Mouse (Mus musculus): ENCODE data around the gene Mamdc4.
A peak's percentile ranks its signal among the peaks of the same experiment; 100 is the strongest.

Mamdc4 gene

DNA sequence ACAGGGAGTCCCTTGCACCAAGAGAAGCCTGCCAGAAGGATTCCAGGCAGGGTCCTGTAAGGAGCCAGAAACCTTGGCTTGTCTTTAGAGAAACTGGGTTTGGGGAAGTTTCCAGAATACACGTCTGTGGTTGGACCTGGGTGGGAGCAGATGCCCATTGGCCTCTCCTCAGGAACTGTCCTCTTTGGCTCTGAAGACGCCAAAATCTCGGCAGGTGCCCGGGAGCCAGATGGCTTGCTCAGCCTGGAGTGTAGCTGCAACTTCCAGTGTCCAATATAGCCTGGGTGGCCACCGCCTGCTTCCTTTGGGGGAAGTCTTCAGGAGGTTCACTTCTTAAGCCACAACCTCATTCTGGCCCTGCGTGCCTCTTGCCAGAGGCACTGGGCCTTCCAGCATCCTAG is 7.3 kb upstream of the Mamdc4 start:
- peak; percentile 89 for DNase-seq

DNA sequence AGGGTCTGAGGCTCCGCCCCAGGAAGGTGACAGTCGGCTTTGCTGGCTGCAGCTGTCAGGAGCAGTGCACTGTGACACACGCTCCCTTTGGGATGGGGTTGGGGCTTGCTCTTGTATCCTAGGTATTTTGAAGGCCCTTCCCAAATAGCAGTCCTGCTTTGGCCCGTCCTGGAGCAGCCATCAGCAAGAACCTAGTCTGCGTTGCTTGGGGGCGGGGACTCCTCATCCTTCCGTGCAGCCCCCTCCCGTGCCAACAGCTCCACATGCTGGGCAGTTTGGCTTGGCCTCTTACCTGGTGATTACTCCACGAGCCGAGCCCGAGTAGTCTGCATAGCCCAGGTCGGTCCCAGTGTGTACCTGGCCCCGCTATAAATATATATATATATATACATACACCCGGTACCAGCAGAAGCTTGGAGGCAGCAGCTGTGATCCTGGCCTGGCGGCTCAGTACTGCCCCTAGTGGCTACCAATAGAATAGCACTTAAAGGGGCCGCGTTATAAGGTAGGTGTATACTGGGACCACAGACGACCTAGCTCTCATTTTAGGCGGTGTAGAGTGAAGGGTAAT is 6.7 kb upstream of the Mamdc4 start, which contains the start of gene Ajm1:
Gene Ajm1 (minus strand): TSS at position 464 of the 571 bp plus-strand sequence.
- DNase-seq, result peak; percentile 86

DNA sequence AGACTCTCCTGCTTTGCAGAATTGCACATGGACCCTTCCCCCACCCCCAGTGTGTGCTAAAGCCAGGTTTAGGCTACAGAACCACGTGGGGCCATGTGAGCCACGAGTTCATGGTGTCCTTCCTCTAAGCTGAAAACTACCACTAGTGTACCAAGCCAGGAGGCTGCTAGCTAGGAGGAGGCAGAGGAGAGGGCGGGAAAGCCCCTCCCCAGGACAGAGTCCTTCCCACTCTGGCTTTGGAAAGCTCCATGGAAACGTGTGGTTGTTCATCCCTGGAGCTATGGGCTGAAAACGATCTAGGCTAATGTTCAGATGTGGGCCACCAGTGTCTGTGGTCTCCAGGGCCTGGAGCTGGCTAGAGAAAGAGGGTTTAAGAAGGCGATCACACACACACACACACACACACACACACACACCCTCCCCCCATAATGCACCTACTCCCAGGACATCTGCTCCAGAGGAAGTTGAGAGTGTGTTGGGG is 6.0 kb upstream of the Mamdc4 start:
- peak; percentile 52 for DNase-seq

- peak; percentile 84 for DNase-seq
Measured at GRCm38 (mm10) chr2:25579737-25580460, 5.3 kb upstream of the Mamdc4 start.

- DNase-seq, result peak; percentile 66
Measured at GRCm38 (mm10) chr2:25578796-25579736, 4.4 kb upstream of the Mamdc4 start.

- DNase-seq, result peak; percentile 60
Measured at GRCm38 (mm10) chr2:25577951-25578795, 3.5 kb upstream of the Mamdc4 start.

- DNase-seq, result peak; percentile 54
Measured at GRCm38 (mm10) chr2:25576965-25577891, 2.6 kb upstream of the Mamdc4 start.

DNA sequence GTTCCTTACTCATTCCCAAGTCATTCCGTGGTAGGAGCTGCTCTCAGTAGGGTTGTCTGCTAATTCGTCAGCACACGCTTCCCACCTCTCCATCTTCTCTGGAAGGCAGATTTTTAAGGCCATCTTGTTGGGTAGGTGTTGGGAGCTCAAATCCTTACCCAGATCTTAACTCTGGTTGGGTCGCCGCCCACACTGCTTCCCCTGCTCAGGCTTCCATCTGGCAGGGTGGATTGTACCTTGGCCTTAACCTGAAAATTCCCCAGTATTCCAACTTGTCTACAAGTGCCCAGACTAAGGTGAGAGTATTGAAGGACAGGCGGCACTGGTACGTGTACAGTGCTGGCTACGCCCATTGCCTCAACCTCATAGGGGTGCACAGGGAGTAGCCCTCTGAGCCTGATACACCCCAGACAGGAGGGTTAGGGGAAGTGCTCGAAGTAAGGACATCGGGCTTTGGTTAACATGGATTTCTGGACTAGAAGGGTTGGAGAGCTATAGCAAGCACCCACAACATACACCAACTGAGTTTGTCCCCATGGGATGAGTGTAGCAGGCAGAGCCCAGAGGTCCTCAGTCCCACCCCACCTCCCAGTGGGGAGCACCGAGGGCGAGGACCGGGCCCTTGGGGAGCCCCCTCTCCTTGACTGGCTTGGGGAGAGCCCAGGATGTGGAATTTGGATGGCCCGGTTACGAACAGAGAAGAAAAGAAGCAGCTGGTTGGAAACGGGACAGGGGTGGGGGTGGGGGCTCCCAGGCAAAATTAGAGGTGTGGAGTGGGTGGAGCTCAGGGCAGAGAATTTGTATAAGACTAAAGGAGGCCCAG is 1.6 kb upstream of the Mamdc4 start:
- DNase-seq, result peak; percentile 48

GRCm38 (mm10) chr2:25575432-25576027 is 885 bp upstream of the Mamdc4 start:
- peak; percentile 69 for DNase-seq

DNA sequence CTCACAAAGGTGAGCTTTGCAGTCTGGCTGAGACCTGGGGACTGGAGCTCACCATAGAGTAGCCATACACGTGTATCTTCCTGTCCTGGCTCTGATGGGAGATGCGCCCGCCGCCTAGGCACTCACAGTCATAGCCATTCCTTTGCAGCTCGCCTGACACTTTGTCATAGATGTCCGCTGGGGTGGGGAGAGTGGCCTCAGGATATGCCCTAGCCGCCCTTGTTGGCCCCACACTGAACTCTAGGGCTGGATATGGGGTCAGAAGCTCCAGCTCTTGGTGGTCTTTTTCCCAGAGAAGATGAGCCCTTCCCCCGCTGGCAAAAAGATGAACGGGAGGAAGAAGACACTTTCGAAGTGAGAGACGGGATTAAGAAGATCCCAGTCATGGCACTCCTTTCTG is 509 bp downstream of the Mamdc4 start:
- DNase-seq, result no peak

DNA sequence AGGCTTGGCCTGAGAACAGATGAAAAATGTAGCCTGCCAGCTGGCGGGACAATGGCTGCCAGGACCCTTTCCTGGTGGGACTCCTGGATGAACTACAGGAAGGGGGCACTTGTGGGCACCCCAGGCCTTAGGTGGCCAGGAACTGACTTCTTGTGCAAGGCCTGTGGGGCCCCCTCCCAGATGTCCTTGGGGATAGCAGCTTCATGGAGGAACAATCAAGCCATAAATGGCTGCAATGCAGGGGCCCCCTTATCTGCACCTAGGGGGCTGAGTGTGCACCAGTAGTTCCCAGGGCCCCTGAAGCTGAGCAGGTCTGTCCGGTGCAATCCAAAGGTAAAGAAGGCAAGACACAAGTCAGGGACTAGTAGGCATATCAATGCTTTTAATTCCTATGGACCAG is 1.6 kb downstream of the Mamdc4 start:
- DNase-seq, result peak; percentile 25

DNA sequence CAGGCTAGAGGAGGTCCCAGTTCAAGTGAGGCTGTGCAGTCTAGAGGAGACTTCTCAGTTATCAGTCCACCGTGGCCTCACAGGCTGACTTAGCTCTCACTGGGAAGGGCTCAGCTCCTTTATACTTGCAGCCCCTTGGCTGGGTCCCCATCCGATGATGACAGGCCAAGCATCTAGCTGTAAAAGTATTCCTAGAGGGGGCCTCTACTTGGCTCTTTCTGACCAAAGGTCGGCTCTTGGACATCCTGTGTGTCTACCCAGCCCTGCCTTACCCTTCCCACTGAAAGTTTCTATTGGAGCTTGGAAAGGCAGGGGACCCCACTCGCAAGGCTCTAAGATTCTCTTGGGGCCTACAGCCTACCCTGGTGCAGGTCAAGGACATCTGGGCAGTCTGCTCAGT is 3.4 kb downstream of the Mamdc4 start:
- no peak for DNase-seq

DNA sequence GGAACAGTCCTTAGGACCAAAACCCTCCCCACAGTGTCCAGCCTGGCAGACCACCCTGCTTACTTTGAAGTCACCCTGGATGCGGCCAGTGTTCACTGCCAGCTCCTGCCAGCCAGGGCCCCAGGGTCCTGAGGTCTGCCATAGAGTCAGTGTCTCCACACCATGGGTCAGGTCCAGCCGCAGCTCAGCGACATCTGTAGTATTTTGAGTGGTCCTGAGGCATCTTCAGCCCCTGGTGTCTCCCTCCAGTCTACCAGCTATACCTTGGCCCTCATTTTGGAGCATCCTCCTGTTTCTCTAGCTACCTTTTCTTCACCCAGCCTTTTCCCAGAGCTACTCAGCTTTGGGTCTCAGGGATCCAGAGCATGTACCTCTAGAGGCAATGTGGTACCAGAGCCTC is 5.3 kb downstream of the Mamdc4 start:
- no peak for DNase-seq

DNA sequence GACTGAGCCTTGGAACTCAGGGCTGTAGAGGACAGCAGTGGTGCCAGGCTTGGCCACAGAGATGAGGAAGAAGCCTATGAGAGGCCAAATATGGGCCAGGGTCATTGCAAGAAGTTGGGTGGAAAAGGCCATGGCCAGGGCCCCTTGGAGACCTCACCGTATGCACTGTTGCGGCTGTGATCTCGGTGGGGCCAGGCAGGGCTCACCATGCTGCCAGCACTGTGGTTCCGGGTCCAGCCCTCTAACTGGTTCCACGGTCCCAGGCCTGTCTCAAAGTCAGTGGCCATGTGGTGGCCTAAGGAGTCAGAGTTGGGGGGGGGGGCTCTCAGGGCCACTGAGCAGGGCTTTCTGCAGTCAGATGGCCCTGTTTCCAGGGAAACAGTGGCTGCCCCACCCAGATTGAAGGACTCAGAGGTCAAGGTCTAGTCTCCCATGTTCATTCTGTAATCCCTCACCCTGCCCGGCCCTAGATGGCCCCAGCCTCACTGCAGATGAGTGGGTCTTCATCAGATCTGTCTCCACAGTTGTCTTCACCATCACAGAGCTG is 6.1 kb downstream of the Mamdc4 start:
- no peak for DNase-seq

DNA sequence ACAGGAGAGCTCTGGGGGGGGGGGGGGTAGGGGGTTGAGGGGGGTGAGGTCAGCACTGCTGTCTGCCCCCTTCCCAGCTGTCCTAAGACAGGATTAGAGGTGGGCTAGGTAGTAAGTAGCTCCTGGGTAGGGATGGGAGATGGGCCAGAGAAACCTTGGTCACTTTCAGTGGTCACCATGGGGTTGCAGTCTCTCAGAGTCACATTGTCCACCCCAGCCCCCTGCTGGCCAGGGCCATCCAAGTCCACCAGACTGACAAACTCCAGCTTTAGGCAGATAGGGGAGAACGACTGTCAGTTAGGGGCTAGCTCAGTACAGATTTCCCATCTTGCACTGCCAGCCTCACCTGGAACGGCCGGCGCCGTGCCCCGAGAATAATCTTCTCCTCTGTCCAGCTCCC is 8.1 kb downstream of the Mamdc4 start:
- no peak for DNase-seq

DNA sequence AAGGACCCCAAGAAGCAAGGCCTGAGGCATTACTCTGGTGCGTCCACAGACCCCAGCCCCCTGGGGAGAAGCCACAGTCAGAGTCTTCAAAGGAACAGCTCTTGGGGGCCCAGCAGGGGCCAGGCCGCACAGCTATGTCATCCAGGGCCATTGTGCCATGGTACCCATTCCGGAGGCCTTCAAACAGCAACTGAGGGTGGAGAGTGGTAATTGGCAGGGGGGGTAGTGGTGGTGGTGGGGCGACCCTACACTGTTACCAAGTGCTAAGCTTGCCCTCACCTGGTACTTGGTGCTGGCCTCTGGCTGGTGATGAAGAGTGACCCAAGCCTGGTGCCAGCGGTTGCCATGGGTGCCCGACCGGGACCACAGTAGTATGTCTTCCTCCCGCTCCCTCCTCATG is 8.9 kb downstream of the Mamdc4 start:
- DNase-seq, result no peak

- DNase-seq, result peak; percentile 79
Measured at GRCm38 (mm10) chr2:25561946-25562345, 12.7 kb downstream of the Mamdc4 start.

DNA sequence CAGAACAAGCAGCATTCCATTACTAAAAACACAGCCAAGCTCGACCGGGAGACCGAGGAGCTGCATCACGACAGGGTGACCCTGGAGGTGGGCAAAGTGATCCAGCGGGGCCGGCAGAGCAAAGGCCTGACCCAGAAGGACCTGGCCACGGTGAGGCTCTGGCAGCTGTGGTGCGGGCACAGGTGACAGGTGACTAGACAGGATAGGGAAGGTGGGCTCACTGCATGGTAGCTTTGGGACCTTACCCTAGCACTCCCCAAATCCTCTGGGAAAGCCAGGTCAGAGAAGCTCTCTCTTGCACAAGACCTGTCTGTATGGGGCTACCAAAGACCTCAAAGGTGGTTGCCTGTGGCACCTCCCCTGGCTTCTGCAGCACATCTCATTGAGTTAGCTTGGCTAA is 14.1 kb downstream of the Mamdc4 start:
- DNase-seq, result no peak

DNA sequence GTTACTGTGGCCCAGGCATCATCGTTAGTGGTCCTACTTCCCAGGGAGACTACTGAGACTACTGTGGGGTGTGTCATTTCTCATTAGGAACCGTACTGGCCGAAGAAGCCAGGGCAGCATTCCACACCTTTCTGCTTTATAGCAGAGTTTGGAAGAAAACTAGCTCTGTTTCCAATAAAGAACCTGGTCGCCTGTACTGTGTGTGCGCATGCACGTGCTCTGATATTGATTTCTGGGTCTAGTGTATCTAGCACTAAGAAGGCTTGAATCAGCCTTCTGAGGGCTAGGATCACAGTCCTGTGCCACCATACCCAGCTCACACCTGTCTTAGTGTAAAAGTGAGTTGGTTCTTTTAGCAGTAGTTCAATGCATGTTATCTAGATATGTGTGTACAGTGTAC is 15.9 kb downstream of the Mamdc4 start:
- no peak for DNase-seq

- no peak for DNase-seq
Measured at GRCm38 (mm10) chr2:25557964-25558360, 16.7 kb downstream of the Mamdc4 start.
